Mouse (Mus musculus): ENCODE results near the gene Map3k14. TPM values are rescaled to one million over a fixed set of nuclear protein-coding genes. Genes with fewer than 3 reads are reported as not detected.

Map3k14 gene
- polyA plus RNA-seq, 1 experiment = 0.01 TPM

DNA sequence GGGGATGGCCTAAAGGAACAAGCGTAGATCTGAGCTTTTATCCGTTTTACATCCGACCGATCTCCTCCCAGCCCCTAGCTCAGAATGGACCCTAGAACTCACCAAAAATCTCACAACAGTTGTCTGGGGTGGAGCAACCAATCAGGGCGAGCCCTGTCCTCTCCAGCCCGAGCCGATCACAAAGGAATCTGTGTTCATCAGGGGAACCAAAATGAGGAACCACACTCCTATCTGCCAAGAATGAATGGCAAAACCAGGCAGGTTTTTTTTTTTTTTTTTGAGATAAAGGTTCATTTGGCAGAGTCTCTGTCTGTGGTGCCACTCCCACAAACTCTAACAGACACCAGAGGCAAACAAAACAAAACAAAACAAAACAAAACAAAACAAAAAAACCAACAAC is 2.1 kb downstream of the Map3k14 start:
- Histone ChIP-seq H3K4me1 (ENCODE audit: control insufficient read depth) (peaks cover 27% of the 10 kb centered on the region), H3K9me3 (ENCODE audit: control insufficient read depth, low read length) (no peaks in the 10 kb centered on the region), H3K27me3 (ENCODE audit: control insufficient read depth) (peaks cover 8% of the 10 kb centered on the region; the same call in 1 of the 2 replicates), H3K4me3 (replicated peaks) (no peak overlapping the region), H3K36me3 (ENCODE audit: control insufficient read depth) (no peaks in the 10 kb centered on the region)
- no peak for TF ChIP-seq GATA1 (IDR thresholded peaks at IDR 0.05; ENCODE audit: low read length)
- TF ChIP-seq TAL1 (IDR thresholded peaks at IDR 0.05; ENCODE audit: low read length) = no peak

DNA sequence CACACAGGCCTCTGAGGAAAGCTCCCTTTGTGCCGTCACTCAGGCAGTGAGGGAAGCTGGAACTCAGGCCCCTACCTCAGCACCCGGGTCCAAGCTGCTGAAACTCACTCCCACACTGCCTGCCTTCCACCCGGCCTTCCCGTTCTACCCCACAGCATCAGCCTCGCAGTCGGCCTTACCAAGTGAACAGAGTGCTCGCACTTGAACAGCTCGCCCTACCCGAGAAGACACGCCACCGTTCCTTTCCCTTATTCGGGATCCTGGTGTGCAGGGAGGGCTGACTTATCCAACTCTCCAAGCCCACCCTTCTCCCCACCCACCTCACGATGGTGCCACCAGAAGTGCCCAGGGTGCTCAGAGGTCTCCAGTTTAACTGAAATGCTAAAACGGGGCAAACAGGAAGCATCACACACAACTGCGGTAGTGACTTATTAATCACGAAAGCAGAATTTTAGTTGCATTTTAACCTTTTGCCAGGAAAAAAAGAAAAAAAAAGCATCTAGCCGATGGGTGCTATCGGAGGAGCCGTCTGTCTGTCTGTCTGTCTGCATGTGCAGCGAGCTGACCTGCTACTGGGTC is 2.8 kb downstream of the Map3k14 start:
- Histone ChIP-seq H3K4me1 (ENCODE audit: control insufficient read depth) (peaks cover 27% of the 10 kb centered on the region), H3K9me3 (ENCODE audit: control insufficient read depth, low read length) (no peaks in the 10 kb centered on the region), H3K36me3 (ENCODE audit: control insufficient read depth) (no peaks in the 10 kb centered on the region), H3K4me3 (replicated peaks) (no peak overlapping the region), H3K27me3 (ENCODE audit: control insufficient read depth) (peaks cover 8% of the 10 kb centered on the region; the same call in 1 of the 2 replicates)
- TF ChIP-seq GATA1 (IDR thresholded peaks at IDR 0.05; ENCODE audit: low read length) (no peak), TAL1 (IDR thresholded peaks at IDR 0.05; ENCODE audit: low read length) (no peak)

DNA sequence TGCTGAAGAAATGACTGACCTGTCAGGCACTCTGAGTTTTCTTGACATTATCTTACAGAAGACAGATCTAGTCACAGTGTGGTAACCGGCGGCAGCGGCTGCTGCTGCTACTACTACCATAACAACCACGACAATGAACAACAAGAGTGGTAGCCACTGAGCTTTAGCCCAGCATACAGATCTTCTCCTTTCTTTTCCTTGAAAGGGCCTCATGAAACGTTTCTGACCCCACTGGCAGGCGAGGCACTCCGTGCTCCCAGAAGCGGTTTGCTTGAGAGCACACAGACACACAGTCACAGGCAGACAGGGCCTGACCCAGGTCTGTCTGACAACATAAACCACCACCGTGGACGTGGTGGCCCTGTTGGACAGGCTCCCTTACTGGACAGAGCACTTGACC is 3.7 kb downstream of the Map3k14 start:
- H3K4me1 ChIP-seq (ENCODE audit: control insufficient read depth) = peaks cover 27% of the 10 kb centered on the region
- TF ChIP-seq TAL1 (IDR thresholded peaks at IDR 0.05; ENCODE audit: low read length) (no peak), GATA1 (IDR thresholded peaks at IDR 0.05; ENCODE audit: low read length) (no peak)
- H3K27me3 ChIP-seq (ENCODE audit: control insufficient read depth) = peaks cover 8% of the 10 kb centered on the region; the same call in 1 of the 2 replicates
- no peak overlapping the region for H3K4me3 ChIP-seq (replicated peaks)
- no peaks in the 10 kb centered on the region for H3K9me3 ChIP-seq (ENCODE audit: control insufficient read depth, low read length)
- H3K36me3 ChIP-seq (ENCODE audit: control insufficient read depth) = no peaks in the 10 kb centered on the region

DNA sequence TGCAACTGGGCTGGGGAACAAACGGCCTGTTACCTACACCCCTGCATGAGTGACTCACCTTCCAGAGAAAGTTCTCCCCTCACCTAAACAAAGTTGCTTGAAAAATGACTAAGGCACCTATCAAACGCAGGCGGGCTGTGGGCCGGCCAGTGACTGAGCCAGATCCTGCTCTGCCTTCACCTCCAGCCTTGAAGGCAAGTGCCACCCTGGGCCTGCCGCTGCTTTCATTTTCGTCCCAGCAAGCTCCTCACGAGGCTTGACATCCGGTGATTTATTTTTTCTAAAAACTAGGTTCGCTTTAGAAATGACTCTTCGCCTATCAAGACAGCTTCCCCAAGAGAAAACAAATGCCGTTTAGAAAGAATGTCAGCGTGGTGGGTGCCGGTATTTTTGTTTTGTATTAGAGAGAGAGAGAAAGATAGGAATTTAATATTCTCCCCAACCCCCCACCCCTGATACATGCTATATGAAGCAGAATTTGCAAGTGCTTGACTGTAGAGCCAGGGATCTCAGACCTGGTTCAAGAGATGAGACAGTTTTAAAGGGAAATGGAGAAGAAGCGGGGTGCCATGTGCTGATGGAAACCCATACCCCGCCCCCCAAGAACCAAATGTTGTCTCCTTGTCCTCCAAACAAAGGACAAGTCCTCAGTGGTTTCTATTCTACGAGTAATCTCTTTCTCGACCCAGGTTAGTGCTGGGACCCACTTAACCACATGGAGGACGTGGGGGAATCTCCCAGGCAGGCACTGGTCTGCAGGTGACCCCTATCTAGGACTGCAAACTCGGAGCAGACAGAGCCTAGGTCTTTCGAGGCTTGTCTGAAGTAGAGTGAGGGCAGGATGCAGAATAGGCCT is 4.6 kb downstream of the Map3k14 start:
- peaks cover 8% of the 10 kb centered on the region; the same call in 1 of the 2 replicates for H3K27me3 ChIP-seq (ENCODE audit: control insufficient read depth)
- H3K9me3 ChIP-seq (ENCODE audit: control insufficient read depth, low read length) = no peaks in the 10 kb centered on the region
- H3K36me3 ChIP-seq (ENCODE audit: control insufficient read depth) = no peaks in the 10 kb centered on the region
- peaks cover 19% of the 10 kb centered on the region for H3K4me1 ChIP-seq (ENCODE audit: control insufficient read depth)
- no peak for TF ChIP-seq TAL1 (IDR thresholded peaks at IDR 0.05; ENCODE audit: low read length)
- no peak for TF ChIP-seq GATA1 (IDR thresholded peaks at IDR 0.05; ENCODE audit: low read length)
- H3K4me3 ChIP-seq (replicated peaks) = no peak overlapping the region

DNA sequence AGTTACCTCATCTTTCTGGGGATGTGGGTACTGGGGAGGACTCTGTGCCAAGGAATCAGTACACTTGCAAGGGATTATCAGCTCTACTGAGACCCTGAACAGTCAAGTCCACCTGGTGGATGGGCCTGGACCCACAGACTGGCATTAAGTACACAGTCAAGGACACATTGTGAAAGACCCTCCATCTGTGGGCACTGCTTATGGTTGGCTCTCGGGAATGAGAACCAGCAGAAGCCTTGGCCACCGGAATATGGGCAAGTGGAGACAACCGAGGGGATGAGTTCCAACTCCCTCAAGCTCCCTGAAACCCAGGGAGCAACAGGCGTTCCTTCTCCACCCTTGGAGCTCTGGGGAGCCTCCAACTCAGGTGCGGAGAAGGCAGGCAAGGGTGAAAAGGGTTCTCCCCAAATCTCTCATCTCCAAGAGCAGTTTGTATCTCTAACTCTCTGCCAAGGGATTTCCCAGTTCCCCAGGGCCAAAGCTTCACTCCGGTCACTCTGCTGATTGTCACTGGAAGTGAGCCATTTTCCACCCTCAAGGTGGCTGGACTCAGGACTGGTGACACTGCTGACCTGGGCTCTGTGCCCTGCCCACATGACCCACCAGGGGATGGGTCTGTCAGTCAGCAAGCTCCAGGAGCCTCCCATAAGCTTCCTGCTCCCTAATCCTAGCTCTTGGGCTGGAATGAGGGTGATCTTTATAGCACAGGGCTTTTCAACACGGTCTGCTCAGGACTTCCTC is 5.4 kb downstream of the Map3k14 start:
- no peak overlapping the region for H3K4me3 ChIP-seq (replicated peaks)
- H3K9me3 ChIP-seq (ENCODE audit: control insufficient read depth, low read length) = no peaks in the 10 kb centered on the region
- peaks cover 11% of the 10 kb centered on the region for H3K4me1 ChIP-seq (ENCODE audit: control insufficient read depth)
- TF ChIP-seq TAL1 (IDR thresholded peaks at IDR 0.05; ENCODE audit: low read length) (no peak), GATA1 (IDR thresholded peaks at IDR 0.05; ENCODE audit: low read length) (no peak)
- peaks cover 6% of the 10 kb centered on the region; the same call in 1 of the 2 replicates for H3K27me3 ChIP-seq (ENCODE audit: control insufficient read depth)
- no peaks in the 10 kb centered on the region for H3K36me3 ChIP-seq (ENCODE audit: control insufficient read depth)

DNA sequence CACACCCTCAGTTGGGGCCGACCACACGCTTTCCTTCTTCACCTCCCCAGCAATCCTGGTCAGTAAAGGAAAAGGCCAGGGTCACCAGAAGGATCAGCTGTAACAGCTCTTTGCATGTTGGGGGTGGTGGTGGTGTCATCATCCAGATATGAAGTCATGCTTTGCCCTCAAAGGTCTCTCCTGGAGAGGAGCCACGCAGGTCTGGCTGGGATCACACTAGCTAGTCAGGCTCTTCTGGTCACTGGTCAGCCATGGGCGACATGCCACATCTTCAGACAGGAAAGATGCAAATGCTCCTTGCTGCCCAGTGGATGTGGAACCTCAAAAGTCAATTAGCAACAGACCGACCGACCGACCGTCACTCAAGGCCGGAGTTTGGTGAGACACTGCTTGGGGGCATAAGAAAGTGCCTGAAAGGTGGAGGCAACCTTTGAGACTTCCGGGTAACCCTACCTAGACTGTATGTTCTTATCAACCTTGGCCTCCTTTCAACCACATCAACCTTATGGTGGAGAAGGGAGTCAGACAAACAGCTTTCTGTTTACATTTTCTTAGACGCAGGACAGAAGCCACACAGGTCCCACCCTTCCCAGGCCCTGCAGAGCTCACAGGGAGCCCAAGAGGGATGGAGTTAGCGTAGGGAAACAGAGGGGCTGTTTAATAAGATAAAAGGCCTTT is 6.6 kb downstream of the Map3k14 start:
- Histone ChIP-seq H3K27me3 (ENCODE audit: control insufficient read depth) (no peaks in the 10 kb centered on the region), H3K4me1 (ENCODE audit: control insufficient read depth) (peaks cover 2% of the 10 kb centered on the region), H3K9me3 (ENCODE audit: control insufficient read depth, low read length) (no peaks in the 10 kb centered on the region), H3K4me3 (replicated peaks) (no peak overlapping the region), H3K36me3 (ENCODE audit: control insufficient read depth) (no peaks in the 10 kb centered on the region)
- TF ChIP-seq TAL1 (IDR thresholded peaks at IDR 0.05; ENCODE audit: low read length) = no peak
- no peak for TF ChIP-seq GATA1 (IDR thresholded peaks at IDR 0.05; ENCODE audit: low read length)

DNA sequence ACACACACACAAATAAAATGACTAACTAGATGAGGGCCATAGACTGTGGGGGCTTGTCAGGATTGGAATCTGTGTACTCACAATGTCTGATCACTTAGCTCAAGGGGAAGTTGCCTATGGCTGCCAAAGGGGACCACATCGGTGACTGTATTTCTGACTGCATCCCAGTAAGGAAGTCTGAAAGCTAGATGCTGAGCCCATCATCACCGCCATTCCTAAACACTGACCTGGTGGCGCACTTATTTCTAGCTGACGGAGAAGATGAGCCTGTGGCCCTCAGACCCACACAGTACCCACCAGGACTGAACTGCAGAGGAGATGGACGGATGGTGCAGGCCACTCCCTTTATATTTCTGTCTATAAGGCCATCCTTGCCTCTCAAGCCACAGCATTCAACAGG is 7.2 kb downstream of the Map3k14 start:
- TF ChIP-seq GATA1 (IDR thresholded peaks at IDR 0.05; ENCODE audit: low read length) = no peak
- TF ChIP-seq TAL1 (IDR thresholded peaks at IDR 0.05; ENCODE audit: low read length) = no peak
- Histone ChIP-seq H3K27me3 (ENCODE audit: control insufficient read depth) (no peaks in the 10 kb centered on the region), H3K9me3 (ENCODE audit: control insufficient read depth, low read length) (no peaks in the 10 kb centered on the region), H3K36me3 (ENCODE audit: control insufficient read depth) (no peaks in the 10 kb centered on the region), H3K4me3 (replicated peaks) (no peak overlapping the region), H3K4me1 (ENCODE audit: control insufficient read depth) (no peaks in the 10 kb centered on the region; the same call in 1 of the 2 replicates)

DNA sequence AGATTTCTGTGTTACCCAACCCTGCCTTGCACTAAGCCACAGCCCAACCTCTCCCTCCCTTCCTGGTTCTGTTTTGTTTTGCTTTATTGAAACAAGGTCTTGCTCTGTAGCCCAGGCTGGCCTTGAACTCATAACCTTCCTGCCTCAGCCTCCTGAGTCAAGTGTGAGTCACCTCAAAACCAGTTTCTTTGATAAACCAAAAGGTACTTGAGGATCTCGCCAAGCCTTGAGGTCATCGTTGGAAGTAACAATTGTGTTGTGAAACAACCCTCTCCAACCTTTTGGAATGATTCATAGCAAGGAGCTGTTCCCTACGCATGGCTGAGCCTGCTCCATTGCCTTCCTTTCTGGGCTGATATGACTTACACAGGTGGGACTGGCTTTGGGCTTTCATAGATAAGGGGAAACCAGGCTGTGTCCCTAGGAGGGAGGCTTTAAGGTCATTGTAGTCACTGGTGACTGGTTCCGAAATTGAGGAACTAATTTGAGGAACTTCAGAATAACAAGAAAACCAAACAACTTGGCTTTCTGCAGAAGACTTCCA is 9.3 kb downstream of the Map3k14 start:
- Histone ChIP-seq H3K4me3 (replicated peaks) (no peak overlapping the region), H3K36me3 (ENCODE audit: control insufficient read depth) (no peaks in the 10 kb centered on the region), H3K4me1 (ENCODE audit: control insufficient read depth) (no peaks in the 10 kb centered on the region), H3K27me3 (ENCODE audit: control insufficient read depth) (no peaks in the 10 kb centered on the region), H3K9me3 (ENCODE audit: control insufficient read depth, low read length) (no peaks in the 10 kb centered on the region)
- TF ChIP-seq TAL1 (IDR thresholded peaks at IDR 0.05; ENCODE audit: low read length) (no peak), GATA1 (IDR thresholded peaks at IDR 0.05; ENCODE audit: low read length) (no peak)
